Comparison of ENCODE assay signal across 32 mouse cellular contexts in genomic region chr2:67960711-67961110, GRCm38 (mm10).
"Had no signal": no experiment of that assay in that cellular context is flagged by ENCODE, and none has a peak within 500 bp of the region (broad histone marks: within the 10 kb centered on the region; RNA-seq: fewer than 3 reads in every experiment).

No protein-coding gene starts in this region.

- H3K4me2 ChIP-seq: heart, embryonic 11.5 days; heart, embryonic 12.5 days; heart, embryonic 13.5 days; heart, embryonic 15.5 days; hindbrain, embryonic 12.5 days; hindbrain, embryonic 13.5 days; hindbrain, embryonic 14.5 days; hindbrain, embryonic 15.5 days; intestine, embryonic 15.5 days; kidney, embryonic 15.5 days had no signal

- H3K36me3 ChIP-seq: heart, embryonic 10.5 days; heart, embryonic 12.5 days; heart, embryonic 13.5 days; heart, embryonic 15.5 days; hindbrain, embryonic 10.5 days; hindbrain, embryonic 12.5 days; hindbrain, embryonic 13.5 days; hindbrain, embryonic 15.5 days; intestine, embryonic 15.5 days; kidney, embryonic 15.5 days had no signal

- H3K9me3 ChIP-seq: heart, embryonic 10.5 days; heart, embryonic 12.5 days; heart, embryonic 13.5 days; heart, embryonic 15.5 days; hindbrain, embryonic 10.5 days; hindbrain, embryonic 12.5 days; hindbrain, embryonic 13.5 days; hindbrain, embryonic 15.5 days; intestine, embryonic 15.5 days; kidney, embryonic 15.5 days had no signal

- H3K9ac ChIP-seq: heart, embryonic 12.5 days; heart, embryonic 13.5 days; heart, embryonic 15.5 days; hindbrain, embryonic 12.5 days; hindbrain, embryonic 13.5 days; hindbrain, embryonic 14.5 days; hindbrain, embryonic 15.5 days; intestine, embryonic 15.5 days; kidney, embryonic 15.5 days had no signal

- H3K4me1 ChIP-seq: heart, embryonic 10.5 days; heart, embryonic 12.5 days; heart, embryonic 13.5 days; heart, embryonic 15.5 days; hindbrain, embryonic 10.5 days; hindbrain, embryonic 12.5 days; hindbrain, embryonic 13.5 days; hindbrain, embryonic 15.5 days; intestine, embryonic 15.5 days; kidney, embryonic 15.5 days had no signal

- DNase-seq: heart, postnatal 10 days; heart, postnatal 14 days; heart, postnatal 36 days; heart, postnatal 4 days; kidney, adult 11 months; kidney, adult 18-20 months; kidney, adult 2 months; kidney, adult 8-10 months; kidney, postnatal 10 days; kidney, postnatal 36 days; kidney, postnatal 4 days; layer of hippocampus, adult 9-11 months; layer of hippocampus, postnatal 36 days had no signal

- ATAC-seq: hindbrain, embryonic 16.5 days; hindbrain, postnatal 0 days; inflammation-experienced regulatory T-cells, adult 6 months; intestine, embryonic 15.5 days; intestine, embryonic 16.5 days; intestine, postnatal 0 days had no signal

- H3K4me3 ChIP-seq: heart, embryonic 10.5 days; heart, embryonic 12.5 days; heart, embryonic 13.5 days; heart, embryonic 15.5 days; hindbrain, embryonic 10.5 days; hindbrain, embryonic 12.5 days; hindbrain, embryonic 13.5 days; hindbrain, embryonic 15.5 days; intestine, embryonic 15.5 days; kidney, embryonic 15.5 days; layer of hippocampus, adult 2 months; left cerebral cortex, adult 2 months had no signal

- H3K27ac ChIP-seq: heart, embryonic 10.5 days; heart, embryonic 13.5 days; heart, embryonic 15.5 days; hindbrain, embryonic 10.5 days; hindbrain, embryonic 12.5 days; hindbrain, embryonic 13.5 days; hindbrain, embryonic 14.5 days; hindbrain, embryonic 15.5 days; hindbrain, postnatal 0 days; intestine, embryonic 15.5 days; kidney, embryonic 15.5 days; layer of hippocampus, adult 2 months; left cerebral cortex, adult 2 months had no signal

- H3K27me3 ChIP-seq: heart, embryonic 12.5 days; heart, embryonic 13.5 days; heart, embryonic 15.5 days; hindbrain, embryonic 12.5 days; hindbrain, embryonic 13.5 days; hindbrain, embryonic 15.5 days; intestine, embryonic 15.5 days; kidney, embryonic 15.5 days had no signal
